Mouse (Mus musculus) liver, embryonic 15.5 days (tissue): ENCODE measurements around the gene Bcat2. TPM values are rescaled to one million over a fixed set of nuclear protein-coding genes. Genes with fewer than 3 reads are reported as not detected.

ENCODE experiments used
- polyA plus RNA-seq: library from polyadenylated mRNA; unstranded; fragments of >200 nt; fragmentation: Nextera tagmentation; extraction: Ambion mirVana; gene quantifications from 2 replicates; pipeline ENCODE4 v1.2.1, GENCODE M21; 2015

Bcat2 gene
- polyA plus RNA-seq, 1 experiment from 2014 or later = 46.3 TPM

Other genes starting within 250 kb of the Bcat2 start
- gene Trpm4, start 236.4 kb upstream of the Bcat2 start, polyA plus RNA-seq = 1.3 and 1.5 TPM in 2 replicates
- gene Hrc, start 234.9 kb upstream of the Bcat2 start, polyA plus RNA-seq = 0.31 and 0.54 TPM in 2 replicates
- gene Ppfia3, start 203.1 kb upstream of the Bcat2 start, polyA plus RNA-seq = 0.09 and 0.14 TPM in 2 replicates
- not detected in 2 replicates for gene Lin7b, start 199.6 kb upstream of the Bcat2 start, polyA plus RNA-seq
- gene Snrnp70, start 174.4 kb upstream of the Bcat2 start, polyA plus RNA-seq = 77.8 and 86.3 TPM in 2 replicates
- gene Kcna7, start 164.5 kb upstream of the Bcat2 start, polyA plus RNA-seq = not detected in 2 replicates
- 0.22 and 0.24 TPM in 2 replicates for gene Ntf5, start 156.5 kb upstream of the Bcat2 start, polyA plus RNA-seq
- gene Lhb, start 149.3 kb upstream of the Bcat2 start, polyA plus RNA-seq = not detected in 2 replicates
- 6.8 and 7.7 TPM in 2 replicates for gene Gys1, start 135.3 kb upstream of the Bcat2 start, polyA plus RNA-seq
- gene Ruvbl2, start 132.1 kb upstream of the Bcat2 start, polyA plus RNA-seq = 67.1 and 74.2 TPM in 2 replicates
- gene Ftl1, start 110.3 kb upstream of the Bcat2 start, polyA plus RNA-seq = 6,104 and 6,562 TPM in 2 replicates
- 70.3 and 71.4 TPM in 2 replicates for gene Bax, start 103.3 kb upstream of the Bcat2 start, polyA plus RNA-seq
- 0.58 and 0.62 TPM in 2 replicates for gene Tulp2, start 88.3 kb upstream of the Bcat2 start, polyA plus RNA-seq
- not detected in 2 replicates for gene Gm45808, start 83.3 kb upstream of the Bcat2 start, polyA plus RNA-seq
- 2.4 and 2.5 TPM in 2 replicates for gene Dhdh, start 81.3 kb upstream of the Bcat2 start, polyA plus RNA-seq
- gene Nucb1, start 59.7 kb upstream of the Bcat2 start, polyA plus RNA-seq = 118 and 131 TPM in 2 replicates
- gene Ppp1r15a, start 43.9 kb upstream of the Bcat2 start, polyA plus RNA-seq = 280 and 325 TPM in 2 replicates
- gene Plekha4, start 43.8 kb upstream of the Bcat2 start, polyA plus RNA-seq = 0.66 and 0.75 TPM in 2 replicates
- 1.9 and 2.2 TPM in 2 replicates for gene Hsd17b14, start 15.3 kb upstream of the Bcat2 start, polyA plus RNA-seq
- gene Fgf21, start 45.3 kb downstream of the Bcat2 start, polyA plus RNA-seq = not detected in 2 replicates
- not detected in 2 replicates for gene Fut1, start 47.1 kb downstream of the Bcat2 start, polyA plus RNA-seq
- 0.06 and 0.10 TPM in 2 replicates for gene Izumo1, start 51.7 kb downstream of the Bcat2 start, polyA plus RNA-seq
- gene Rasip1, start 57.3 kb downstream of the Bcat2 start, polyA plus RNA-seq = 2.8 and 3.8 TPM in 2 replicates
- gene Mamstr, start 69.8 kb downstream of the Bcat2 start, polyA plus RNA-seq = 0.91 and 1.2 TPM in 2 replicates
- gene Fut2, start 96.2 kb downstream of the Bcat2 start, polyA plus RNA-seq = 0.06 TPM in 1 of 2 replicates, not detected in the other
- not detected in 2 replicates for gene Ntn5, start 113.9 kb downstream of the Bcat2 start, polyA plus RNA-seq
- gene Sec1, start 124.2 kb downstream of the Bcat2 start, polyA plus RNA-seq = 0.05 and 0.06 TPM in 2 replicates
- gene Car11, start 129.7 kb downstream of the Bcat2 start, polyA plus RNA-seq = 0.26 and 0.44 TPM in 2 replicates
- 0.46 and 0.85 TPM in 2 replicates for gene Dbp, start 134.9 kb downstream of the Bcat2 start, polyA plus RNA-seq
- 533 and 542 TPM in 2 replicates for gene Rpl18, start 145.3 kb downstream of the Bcat2 start, polyA plus RNA-seq
- 10.4 and 13.3 TPM in 2 replicates for gene Sphk2, start 147.8 kb downstream of the Bcat2 start, polyA plus RNA-seq
- gene Fam83e, start 151.1 kb downstream of the Bcat2 start, polyA plus RNA-seq = 0.30 and 0.33 TPM in 2 replicates
- gene Spaca4, start 155.7 kb downstream of the Bcat2 start, polyA plus RNA-seq = not detected in 2 replicates
- gene Lmtk3, start 213.6 kb downstream of the Bcat2 start, polyA plus RNA-seq = not detected in 2 replicates
- 0.07 and 0.22 TPM in 2 replicates for gene Sult2b1, start 214.5 kb downstream of the Bcat2 start, polyA plus RNA-seq
- 30.4 and 30.9 TPM in 2 replicates for gene Cyth2, start 244.4 kb downstream of the Bcat2 start, polyA plus RNA-seq